Mouse (Mus musculus): Measurements from ENCODE around the gene Mtf1. TPM values are rescaled to one million over a fixed set of nuclear protein-coding genes. Genes with fewer than 3 reads are reported as not detected.

Mtf1 gene
- polyA plus RNA-seq (2015; fragmentation: Nextera tagmentation; extraction: Ambion mirVana): 11.7 and 12.2 TPM in 2 replicates

GRCm38 (mm10) chr4:124801552-124802308, at the start of gene Mtf1:
Gene Mtf1, plus strand, starts transcription at chr4:124802104.
- Histone ChIP-seq H3K4me1 (replicated peaks) (peaks cover 21% of the 10 kb centered on the region), H3K4me2 (peak within 1 kb of the TSS; percentile 81), H3K27ac (replicated peaks) (peak within 1 kb of the TSS; percentile 97), H3K9ac (peak within 1 kb of the TSS; percentile 96), H3K9me3 (no peaks in the 10 kb centered on the region), H3K4me3 (peak within 1 kb of the TSS; percentile 91), H3K36me3 (peaks cover 58% of the 10 kb centered on the region), H3K27me3 (no peaks in the 10 kb centered on the region)
- peak; percentile 87 for ATAC-seq (ENCODE audit: low read depth)
- 3% methylated on average over 21 of the region's 21 CpGs for WGBS

DNA sequence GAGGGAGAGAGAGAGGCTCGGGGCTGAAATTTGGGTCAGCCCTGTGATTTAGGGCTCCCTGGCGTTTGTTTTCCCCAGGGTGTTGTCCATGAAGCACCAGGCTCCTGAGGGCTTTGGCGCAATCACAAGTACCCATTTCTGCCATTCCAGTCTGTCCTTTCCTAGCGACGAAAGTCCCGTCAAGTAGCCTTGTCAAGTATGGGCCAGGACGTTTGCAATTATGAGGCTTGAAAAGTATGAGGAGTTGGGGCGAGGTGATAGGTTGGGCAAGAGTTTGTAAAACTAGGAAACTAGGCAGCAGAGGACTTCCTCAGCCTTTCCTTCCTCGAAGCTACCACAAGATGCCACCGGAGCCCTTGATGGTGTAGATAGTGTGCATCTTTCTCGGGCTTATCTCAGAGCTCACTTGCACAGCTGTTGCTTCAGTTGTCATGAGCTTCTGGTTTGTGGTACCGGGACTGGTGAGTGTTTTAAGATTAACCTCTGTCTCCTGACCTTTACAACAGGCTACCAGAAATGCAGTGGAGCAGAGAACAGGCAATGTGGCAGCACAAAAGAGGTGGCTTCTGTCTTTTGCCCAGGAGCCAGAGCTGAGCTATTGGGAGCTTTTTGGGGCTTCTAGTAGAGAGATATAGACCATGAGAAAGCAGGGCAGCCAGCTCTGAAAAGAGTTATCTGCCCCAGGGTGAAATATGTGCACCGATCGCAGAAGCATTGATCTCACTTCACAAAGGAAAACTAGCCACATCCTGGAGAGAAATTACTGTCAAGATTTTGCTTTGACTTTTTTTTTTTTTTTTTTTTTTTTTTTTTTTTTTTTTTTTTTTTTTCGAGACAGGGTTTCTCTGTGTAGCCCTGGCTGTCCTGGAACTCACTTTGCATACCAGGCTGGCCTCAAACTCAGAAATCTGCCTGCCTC, 49.4 kb upstream of the Mtf1 start:
- Histone ChIP-seq H3K4me1 (replicated peaks) (peaks cover 16% of the 10 kb centered on the region), H3K27ac (replicated peaks) (no peak overlapping the region), H3K4me2 (peak overlapping the region; percentile 82), H3K9me3 (no peaks in the 10 kb centered on the region), H3K4me3 (peak overlapping the region; percentile 71), H3K27me3 (peaks cover 11% of the 10 kb centered on the region; the same call in 1 of the 2 replicates), H3K36me3 (peaks cover 13% of the 10 kb centered on the region), H3K9ac (peak overlapping the region; percentile 78)
- ATAC-seq (ENCODE audit: low read depth): no peak
- WGBS: 20% methylated on average over 15 of the region's 15 CpGs

GRCm38 (mm10) chr4:124755526-124755925, 46.4 kb upstream of the Mtf1 start:
- Histone ChIP-seq H3K27ac (replicated peaks) (no peak overlapping the region), H3K4me3 (no peak overlapping the region), H3K36me3 (peaks cover 11% of the 10 kb centered on the region), H3K27me3 (no peaks in the 10 kb centered on the region), H3K4me2 (no peak overlapping the region), H3K9me3 (no peaks in the 10 kb centered on the region), H3K4me1 (replicated peaks) (peaks cover 16% of the 10 kb centered on the region), H3K9ac (no peak overlapping the region)
- ATAC-seq (ENCODE audit: low read depth): no peak
- WGBS: 73% methylated on average over 7 of the region's 7 CpGs

DNA sequence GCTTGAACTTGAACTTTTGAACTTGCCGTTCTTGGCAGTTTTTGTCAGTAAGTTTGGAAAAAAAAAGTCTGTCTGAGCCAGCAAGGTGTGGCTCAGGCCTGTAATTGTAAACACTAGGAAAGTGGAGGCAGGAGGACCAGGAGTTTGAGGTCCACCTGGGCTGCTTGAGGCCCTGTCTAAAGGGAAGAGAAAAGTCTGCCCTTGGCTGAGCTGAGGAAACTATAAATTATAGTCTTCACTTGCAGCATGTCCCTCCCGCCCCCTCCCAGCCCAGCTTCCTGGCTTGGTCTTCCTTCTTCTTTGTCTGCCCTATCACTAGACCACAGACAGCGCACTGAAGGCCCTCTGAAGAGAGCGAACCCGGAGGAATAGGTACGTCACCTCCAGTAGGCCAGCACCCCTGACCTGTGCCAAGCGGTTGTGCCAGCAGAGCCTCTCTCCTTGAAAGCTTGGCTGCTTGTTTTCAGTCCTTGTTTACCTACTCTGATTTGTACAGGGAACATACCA, 42.5 kb upstream of the Mtf1 start:
- Histone ChIP-seq H3K9me3 (no peaks in the 10 kb centered on the region), H3K36me3 (peaks cover 7% of the 10 kb centered on the region), H3K9ac (no peak overlapping the region), H3K27me3 (no peaks in the 10 kb centered on the region), H3K4me2 (no peak overlapping the region), H3K4me1 (replicated peaks) (no peaks in the 10 kb centered on the region), H3K4me3 (no peak overlapping the region), H3K27ac (replicated peaks) (no peak overlapping the region)
- ATAC-seq (ENCODE audit: low read depth): no peak
- 77% methylated on average over 7 of the region's 7 CpGs for WGBS

DNA sequence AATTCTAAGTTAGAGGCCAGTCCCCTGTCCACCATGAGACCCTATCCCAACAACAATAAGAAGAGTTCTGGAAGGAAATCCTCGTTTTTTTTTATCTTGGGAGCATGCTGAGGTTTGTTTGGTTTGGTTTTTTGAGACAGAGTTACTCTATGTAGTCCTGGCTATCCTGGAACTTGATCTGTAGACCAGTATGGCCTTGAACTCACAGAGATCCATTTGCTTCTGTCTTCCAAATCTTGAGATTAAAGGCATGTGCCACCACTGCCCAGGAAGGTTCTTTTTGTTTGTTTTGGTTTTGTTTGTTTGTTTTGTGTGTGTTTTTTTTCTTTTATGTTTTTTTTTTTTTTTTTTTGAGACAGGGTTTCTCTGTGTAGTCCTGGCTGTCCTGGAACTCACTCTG, 40.7 kb upstream of the Mtf1 start:
- Histone ChIP-seq H3K9me3 (no peaks in the 10 kb centered on the region), H3K4me1 (replicated peaks) (no peaks in the 10 kb centered on the region), H3K36me3 (peaks cover 7% of the 10 kb centered on the region), H3K4me2 (no peak overlapping the region), H3K27ac (replicated peaks) (no peak overlapping the region), H3K27me3 (no peaks in the 10 kb centered on the region), H3K4me3 (no peak overlapping the region), H3K9ac (no peak overlapping the region)
- no peak for ATAC-seq (ENCODE audit: low read depth)
- WGBS: 56% methylated on average over 1 of the region's 1 CpGs

DNA sequence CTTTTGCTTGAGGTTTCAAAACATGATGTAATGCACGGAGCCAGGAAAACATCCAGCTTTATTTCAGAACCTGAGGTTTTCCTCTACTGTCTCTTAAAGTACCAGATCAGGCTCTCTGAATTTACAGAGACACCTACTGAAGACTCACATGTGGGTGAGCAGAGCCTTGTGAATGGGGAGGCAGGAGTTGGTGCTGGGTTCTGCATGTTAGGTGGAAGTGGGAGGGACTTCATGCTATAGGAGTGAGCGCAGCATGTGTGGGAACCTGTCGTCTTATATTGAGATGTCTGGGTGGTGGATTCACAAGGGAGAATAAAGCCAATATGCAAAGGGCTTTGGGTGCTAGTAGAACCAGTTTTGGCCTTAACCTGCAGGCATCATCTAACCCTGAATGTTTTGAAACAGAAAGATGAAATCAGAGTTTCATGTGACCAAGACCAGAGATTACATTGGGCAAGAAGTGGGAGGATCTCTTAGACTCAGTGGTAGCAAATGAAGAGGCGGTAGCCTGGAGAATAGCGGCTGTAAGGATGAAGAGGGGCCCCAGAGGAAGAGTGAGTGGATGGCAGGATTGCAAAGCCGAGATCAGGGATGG, 38.9 kb upstream of the Mtf1 start:
- no peaks in the 10 kb centered on the region for H3K4me1 ChIP-seq (replicated peaks)
- no peaks in the 10 kb centered on the region for H3K9me3 ChIP-seq
- no peak overlapping the region for H3K4me3 ChIP-seq
- WGBS: 84% methylated on average over 6 of the region's 6 CpGs
- H3K36me3 ChIP-seq: peaks cover 7% of the 10 kb centered on the region
- H3K27ac ChIP-seq (replicated peaks): no peak overlapping the region
- no peaks in the 10 kb centered on the region for H3K27me3 ChIP-seq
- no peak overlapping the region for H3K4me2 ChIP-seq
- ATAC-seq (ENCODE audit: low read depth): no peak
- no peak overlapping the region for H3K9ac ChIP-seq

- Histone ChIP-seq H3K27me3 (no peaks in the 10 kb centered on the region), H3K4me3 (no peak overlapping the region), H3K9me3 (no peaks in the 10 kb centered on the region), H3K4me1 (replicated peaks) (no peaks in the 10 kb centered on the region), H3K27ac (replicated peaks) (no peak overlapping the region), H3K36me3 (no peaks in the 10 kb centered on the region), H3K9ac (no peak overlapping the region), H3K4me2 (no peak overlapping the region)
- 91% methylated on average over 23 of the region's 23 CpGs for WGBS
- ATAC-seq (ENCODE audit: low read depth): no peak
Measured at GRCm38 (mm10) chr4:124765802-124766565, 35.9 kb upstream of the Mtf1 start.

DNA sequence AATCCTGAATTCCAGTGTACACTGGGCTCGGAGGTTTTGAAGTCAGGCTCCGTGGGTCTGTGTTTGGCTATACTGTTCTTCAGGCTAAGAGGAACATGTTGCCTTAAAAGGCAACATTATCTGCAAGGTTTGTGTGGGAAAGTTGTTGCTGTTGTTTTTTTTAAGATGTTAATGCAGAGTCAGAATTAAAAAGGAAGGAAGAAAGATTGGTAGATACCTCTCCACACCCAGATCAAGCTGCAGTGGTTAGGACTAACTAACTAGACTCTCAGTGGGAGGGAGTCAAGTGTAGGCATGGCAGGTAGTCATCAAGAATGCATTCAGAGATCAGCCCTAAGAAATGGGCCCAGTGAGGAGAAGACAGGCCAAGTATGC, 35.4 kb upstream of the Mtf1 start:
- WGBS: 93% methylated on average over 2 of the region's 2 CpGs
- no peaks in the 10 kb centered on the region for H3K36me3 ChIP-seq
- no peak for ATAC-seq (ENCODE audit: low read depth)
- H3K9me3 ChIP-seq: no peaks in the 10 kb centered on the region
- H3K27me3 ChIP-seq: no peaks in the 10 kb centered on the region
- H3K4me2 ChIP-seq: no peak overlapping the region
- H3K4me3 ChIP-seq: no peak overlapping the region
- no peak overlapping the region for H3K27ac ChIP-seq (replicated peaks)
- no peaks in the 10 kb centered on the region for H3K4me1 ChIP-seq (replicated peaks)
- no peak overlapping the region for H3K9ac ChIP-seq

DNA sequence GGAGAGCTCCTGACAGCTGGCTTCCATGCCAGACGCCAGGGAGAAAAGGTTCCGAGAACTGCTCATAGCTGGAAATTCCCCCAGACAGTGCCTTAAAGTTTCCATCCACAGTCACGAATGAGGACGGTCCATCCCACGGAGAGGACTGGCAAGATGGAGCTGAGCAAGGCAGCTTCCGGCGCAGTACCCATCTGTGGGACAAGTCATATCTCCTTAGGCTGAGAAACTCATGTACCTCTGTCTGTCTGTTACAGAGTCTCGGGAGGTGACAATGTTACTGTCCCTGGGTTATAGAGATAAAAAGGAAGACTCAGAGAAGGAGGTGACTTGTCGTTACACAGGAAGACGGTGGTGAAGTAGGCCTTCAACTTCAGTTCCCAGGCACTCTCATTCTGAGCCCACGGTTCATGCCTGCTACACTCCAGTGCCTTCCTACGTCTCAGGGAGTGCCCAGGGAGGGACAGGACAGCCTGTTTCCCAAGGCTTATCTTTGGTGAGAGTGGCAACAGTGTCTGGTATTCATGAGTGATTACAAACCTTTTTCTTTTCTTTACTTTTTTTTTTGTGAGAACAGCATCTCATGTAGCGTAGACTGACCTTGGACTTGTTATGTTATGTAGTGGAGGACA, 32.8 kb upstream of the Mtf1 start:
- H3K4me1 ChIP-seq (replicated peaks): no peaks in the 10 kb centered on the region
- no peaks in the 10 kb centered on the region for H3K9me3 ChIP-seq
- no peak overlapping the region for H3K4me2 ChIP-seq
- H3K27ac ChIP-seq (replicated peaks): no peak overlapping the region
- no peaks in the 10 kb centered on the region for H3K27me3 ChIP-seq
- no peak overlapping the region for H3K9ac ChIP-seq
- no peak overlapping the region for H3K4me3 ChIP-seq
- WGBS: 86% methylated on average over 13 of the region's 13 CpGs
- H3K36me3 ChIP-seq: no peaks in the 10 kb centered on the region
- ATAC-seq (ENCODE audit: low read depth): no peak

DNA sequence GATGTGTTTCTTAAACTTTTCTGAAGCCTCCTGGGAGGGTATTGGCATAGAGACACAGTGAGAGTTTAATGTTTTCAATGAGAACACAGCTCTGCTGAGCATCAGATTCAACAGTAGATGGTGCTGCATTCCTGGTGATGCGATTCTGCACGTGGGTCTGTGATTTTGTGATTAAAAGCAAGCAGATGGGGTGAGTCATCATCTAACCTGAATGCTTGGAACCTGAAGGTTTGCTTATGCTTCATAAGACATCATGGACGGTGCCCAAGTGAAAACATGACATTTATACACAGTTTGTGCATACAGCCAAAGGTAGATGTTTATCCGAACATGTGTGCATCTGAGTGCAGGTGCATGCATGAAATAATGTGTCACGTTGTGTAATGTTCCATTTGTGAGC, 31.3 kb upstream of the Mtf1 start:
- H3K9me3 ChIP-seq: no peaks in the 10 kb centered on the region

GRCm38 (mm10) chr4:124772125-124772524, 29.8 kb upstream of the Mtf1 start:
- Histone ChIP-seq H3K27me3 (no peaks in the 10 kb centered on the region), H3K4me2 (no peak overlapping the region), H3K4me1 (replicated peaks) (no peaks in the 10 kb centered on the region), H3K36me3 (0 out of 2 replicates have a peak, but pooled peaks cover 4% of the 10 kb centered on the region), H3K9me3 (no peaks in the 10 kb centered on the region), H3K9ac (no peak overlapping the region), H3K4me3 (no peak overlapping the region), H3K27ac (replicated peaks) (no peak overlapping the region)
- no peak for ATAC-seq (ENCODE audit: low read depth)
- 80% methylated on average over 4 of the region's 4 CpGs for WGBS

More for the DNA sequence above, 31.3 kb upstream of the Mtf1 start:
- no peak overlapping the region for H3K9ac ChIP-seq
- H3K4me1 ChIP-seq (replicated peaks): no peaks in the 10 kb centered on the region
- ATAC-seq (ENCODE audit: low read depth): no peak
- H3K4me3 ChIP-seq: no peak overlapping the region
- H3K27me3 ChIP-seq: no peaks in the 10 kb centered on the region
- no peak overlapping the region for H3K4me2 ChIP-seq
- WGBS: 81% methylated on average over 5 of the region's 5 CpGs
- no peak overlapping the region for H3K27ac ChIP-seq (replicated peaks)
- no peaks in the 10 kb centered on the region for H3K36me3 ChIP-seq

Data from neural tube, embryonic 13.5 days (tissue).